Mouse (Mus musculus) liver, postnatal 0 days (tissue): ENCODE results near the gene Cdk14. TPM values are rescaled to one million over a fixed set of nuclear protein-coding genes. Genes with fewer than 3 reads are reported as not detected.

Experiments used
- ATAC-seq: fragments of 200-750 bp; cut with Nextera tagmentation; 2 replicates; pipeline ENCODE4 v1.8.0; 2017; ENCODE audit warnings: mild to moderate bottlenecking, moderate library complexity
- DNase-seq: peaks from one replicate; pipeline ENCODE4 v3.0.0-alpha.2; 2016
- H3K27ac ChIP-seq: fragments of 300-500 bp; sonication (generic); 2 replicates; pipeline ENCODE4 v1.5.1; 2014; ENCODE audit warnings: antibody characterized with exemption, moderate library complexity, mild to moderate bottlenecking, low read depth
- H3K27me3 ChIP-seq: fragments of 300-500 bp; sonication (generic); 2 replicates; pipeline ENCODE4 v1.6.1; 2014; ENCODE audit warnings: low read length, control low read depth, mixed read lengths; ENCODE audit not compliant: insufficient read depth
- H3K36me3 ChIP-seq: fragments of 300-500 bp; sonication (generic); replicated peaks from 2 replicates; pipeline ENCODE4 v1.6.1; 2014; ENCODE audit warnings: mild to moderate bottlenecking, control low read depth, low read length, moderate library complexity, mixed read lengths; ENCODE audit not compliant: insufficient read depth
- H3K4me1 ChIP-seq: fragments of 300-500 bp; sonication (generic); 2 replicates; pipeline ENCODE4 v1.6.1; 2014; ENCODE audit warnings: antibody characterized with exemption, mild to moderate bottlenecking, control low read depth; ENCODE audit not compliant: insufficient read depth
- H3K4me2 ChIP-seq: fragments of 300-500 bp; sonication (generic); 2 replicates; pipeline ENCODE4 v1.6.1; 2014; ENCODE audit warnings: low read depth, mild to moderate bottlenecking, low read length, moderate library complexity, mixed read lengths
- H3K4me3 ChIP-seq: fragments of 300-500 bp; sonication (generic); 2 replicates; pipeline ENCODE4 v1.5.1; 2014; ENCODE audit warnings: low read depth, low read length
- H3K9ac ChIP-seq: fragments of 300-500 bp; sonication (generic); replicated peaks from 2 replicates; pipeline ENCODE4 v1.6.1; 2014; ENCODE audit warnings: mild to moderate bottlenecking, moderate library complexity
- H3K9me3 ChIP-seq: fragments of 300-500 bp; sonication (generic); 2 replicates; pipeline ENCODE4 v1.6.1; 2016; ENCODE audit warnings: mild to moderate bottlenecking, control low read depth, low read length, mixed read lengths
- CTCF ChIP-seq: sonication (generic); IDR thresholded peaks from 2 replicates; pipeline ENCODE4 v1.5.1; 2016; ENCODE audit warnings: antibody characterized with exemption, low read depth
- EP300 ChIP-seq: IDR thresholded peaks from 2 replicates; pipeline ENCODE4 v1.6.1; 2016; ENCODE audit warnings: antibody characterized with exemption, low read depth, mild to moderate bottlenecking
- WGBS: fragments of 180-500 bp; shearing (Covaris S2); extraction: QIAGEN DNeasy Blood & Tissue Kit; methylation state at CpG from one replicate; pipeline ENCODE4 v1.1.7; 2014; ENCODE audit not compliant: insufficient replicate concordance; 5-methylcytosine and 5-hydroxymethylcytosine counted together
- polyA plus RNA-seq: library from polyadenylated mRNA; unstranded; fragments of >200 nt; fragmentation: Nextera tagmentation; extraction: Ambion mirVana; gene quantifications from 2 replicates; pipeline ENCODE4 v1.2.1, GENCODE M21; 2015

Cdk14 gene
- polyA plus RNA-seq, 1 experiment from 2014 or later, result 1.1 TPM

DNA sequence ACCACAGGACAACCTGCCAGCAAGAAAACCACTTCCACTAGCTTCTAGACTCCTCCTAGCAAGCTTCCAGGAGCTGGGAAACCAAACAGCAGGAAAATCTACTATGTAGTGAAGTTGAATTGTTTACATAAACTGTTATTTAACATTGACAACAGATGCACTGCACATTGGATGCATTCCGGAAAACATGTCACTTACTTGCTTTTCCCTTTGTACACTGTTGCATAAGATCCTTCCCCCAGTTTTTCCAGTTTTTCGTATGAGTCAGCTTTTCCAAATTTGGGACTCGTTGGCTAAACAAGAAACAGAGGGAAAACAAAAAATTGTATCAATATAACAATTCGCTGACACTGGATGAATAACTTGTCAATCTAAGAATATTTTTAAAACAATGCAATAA lies 193.1 kb downstream of the Cdk14 start:
- WGBS, result 73% methylated on average over 4 of the region's 4 CpGs
- H3K9me3 ChIP-seq, result no peaks in the 10 kb centered on the region
- H3K4me3 ChIP-seq, result no peak overlapping the region
- H3K4me1 ChIP-seq, result no peaks in the 10 kb centered on the region
- TF ChIP-seq EP300 (no peak), CTCF (no peak)
- H3K36me3 ChIP-seq, result no peaks in the 10 kb centered on the region
- no peak for ATAC-seq
- no peak overlapping the region for H3K9ac ChIP-seq
- no peaks in the 10 kb centered on the region for H3K27me3 ChIP-seq
- H3K27ac ChIP-seq, result no peak overlapping the region
- no peak overlapping the region for H3K4me2 ChIP-seq
- DNase-seq, result no peak

DNA sequence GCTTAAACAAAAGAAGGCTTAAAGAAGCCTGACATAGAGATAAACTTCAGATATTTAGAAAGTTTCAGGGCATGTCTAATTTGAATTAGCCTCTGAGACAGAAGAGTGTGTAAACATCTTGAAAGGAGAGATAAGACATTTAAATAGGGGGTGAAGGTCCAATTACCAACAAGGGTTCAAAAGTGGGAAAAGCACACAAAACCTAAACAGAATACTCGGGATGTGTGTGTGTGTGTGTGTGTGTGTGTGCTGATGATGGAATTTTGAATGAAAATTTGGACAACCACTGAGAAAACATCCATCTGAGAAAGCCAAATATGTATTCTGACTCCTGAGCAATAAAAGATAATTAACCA lies 208.4 kb downstream of the Cdk14 start:
- Histone ChIP-seq H3K4me3 (no peak overlapping the region), H3K27me3 (no peaks in the 10 kb centered on the region), H3K9me3 (no peaks in the 10 kb centered on the region), H3K27ac (no peak overlapping the region), H3K9ac (no peak overlapping the region), H3K4me1 (peaks cover 3% of the 10 kb centered on the region; the same call in 1 of the 2 replicates), H3K36me3 (no peaks in the 10 kb centered on the region), H3K4me2 (no peak overlapping the region)
- ATAC-seq (no peak), DNase-seq (no peak)
- TF ChIP-seq CTCF (no peak), EP300 (no peak)
- WGBS, result 33% methylated on average over 1 of the region's 1 CpGs

DNA sequence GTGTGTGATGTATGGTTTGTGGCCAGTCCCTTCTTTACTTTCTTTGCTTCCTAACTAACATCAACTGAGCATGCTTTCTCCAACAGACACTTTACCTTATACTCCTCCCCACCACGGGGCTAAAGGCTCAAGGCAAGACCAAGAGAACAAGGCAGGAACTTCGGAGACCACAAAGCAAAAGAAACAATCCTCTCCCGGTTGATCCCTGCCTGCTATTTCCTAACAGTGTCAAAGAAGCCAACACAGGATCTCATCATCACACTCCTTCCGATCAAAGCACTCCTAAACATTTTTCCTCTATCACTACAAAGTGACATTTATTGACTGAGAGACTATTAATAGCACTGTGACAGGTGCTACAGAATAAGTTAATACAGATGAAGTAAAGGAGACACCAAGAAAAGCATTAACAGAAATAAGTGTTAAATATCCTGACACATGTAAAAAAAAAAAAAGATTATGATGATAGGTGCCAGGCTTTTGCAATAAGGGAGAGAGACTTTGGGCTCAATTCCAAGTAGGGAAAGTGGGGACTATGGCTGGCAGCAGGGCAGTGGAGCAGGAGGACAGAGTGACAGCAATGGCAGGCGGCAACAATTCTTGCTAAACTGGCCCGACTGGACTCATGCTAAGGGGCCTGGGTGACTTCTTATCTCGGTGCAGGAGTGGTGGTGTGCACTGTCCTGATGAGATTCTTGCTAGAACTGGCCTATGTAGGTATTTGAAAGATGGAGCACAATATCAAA lies 208.9 kb downstream of the Cdk14 start:
- Histone ChIP-seq H3K9me3 (no peaks in the 10 kb centered on the region), H3K4me2 (no peak overlapping the region), H3K4me3 (no peak overlapping the region), H3K36me3 (no peaks in the 10 kb centered on the region), H3K27ac (no peak overlapping the region), H3K27me3 (no peaks in the 10 kb centered on the region), H3K4me1 (peaks cover 3% of the 10 kb centered on the region; the same call in 1 of the 2 replicates), H3K9ac (no peak overlapping the region)
- no peak for TF ChIP-seq CTCF
- TF ChIP-seq EP300, result no peak
- ATAC-seq (peak; percentile 67), DNase-seq (no peak)
- WGBS, result 37% methylated on average over 7 of the region's 7 CpGs

DNA sequence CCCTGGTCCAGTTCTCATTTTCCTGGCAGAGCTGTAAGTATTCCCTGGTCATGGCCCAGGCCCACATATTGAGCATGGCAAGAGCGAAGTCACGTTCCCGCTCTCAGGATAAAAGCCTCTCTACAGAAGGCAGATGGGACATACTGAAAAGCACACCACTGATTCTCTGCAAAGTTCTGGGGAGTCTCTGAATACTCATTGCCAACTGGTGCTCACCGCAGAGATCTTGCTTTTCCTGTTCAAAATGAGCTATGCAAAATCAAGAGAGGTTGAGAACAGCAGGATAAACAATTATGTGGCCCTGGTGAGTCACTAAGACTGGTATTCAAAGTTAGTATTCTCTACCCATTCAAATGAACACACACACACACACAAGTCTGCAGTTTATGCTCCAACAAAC lies 212.1 kb downstream of the Cdk14 start:
- TF ChIP-seq CTCF (no peak), EP300 (no peak)
- Histone ChIP-seq H3K9ac (no peak overlapping the region), H3K4me3 (no peak overlapping the region), H3K27ac (no peak overlapping the region), H3K4me1 (peaks cover 3% of the 10 kb centered on the region; the same call in 1 of the 2 replicates), H3K36me3 (no peaks in the 10 kb centered on the region), H3K27me3 (no peaks in the 10 kb centered on the region), H3K9me3 (no peaks in the 10 kb centered on the region), H3K4me2 (no peak overlapping the region)
- DNase-seq, result no peak
- ATAC-seq, result no peak
- WGBS, result 80% methylated on average over 4 of the region's 4 CpGs

DNA sequence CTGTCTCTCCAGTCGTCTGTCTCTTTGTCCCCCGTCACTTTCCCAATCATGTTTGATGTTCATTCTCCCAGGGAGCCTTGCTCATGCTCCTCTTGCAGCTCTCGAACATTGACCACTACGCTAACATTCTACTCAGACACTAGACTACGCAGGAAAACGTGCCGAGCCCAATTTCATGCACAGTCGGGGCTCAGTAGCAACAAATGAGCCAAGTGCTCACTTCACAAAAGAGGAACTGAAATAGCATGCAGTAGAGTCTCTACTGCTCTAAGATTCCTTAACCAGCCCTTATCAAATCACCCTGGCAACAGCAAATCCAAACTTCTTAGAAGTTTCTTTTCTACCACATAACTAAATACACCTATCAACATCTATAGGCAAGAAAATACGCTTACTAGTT lies 214.1 kb downstream of the Cdk14 start:
- Histone ChIP-seq H3K4me2 (no peak overlapping the region), H3K4me1 (no peaks in the 10 kb centered on the region), H3K9me3 (no peaks in the 10 kb centered on the region), H3K9ac (no peak overlapping the region), H3K4me3 (no peak overlapping the region), H3K27me3 (no peaks in the 10 kb centered on the region), H3K36me3 (no peaks in the 10 kb centered on the region), H3K27ac (no peak overlapping the region)
- no peak for DNase-seq
- TF ChIP-seq EP300 (no peak), CTCF (no peak)
- WGBS, result 66% methylated on average over 9 of the region's 9 CpGs
- no peak for ATAC-seq

DNA sequence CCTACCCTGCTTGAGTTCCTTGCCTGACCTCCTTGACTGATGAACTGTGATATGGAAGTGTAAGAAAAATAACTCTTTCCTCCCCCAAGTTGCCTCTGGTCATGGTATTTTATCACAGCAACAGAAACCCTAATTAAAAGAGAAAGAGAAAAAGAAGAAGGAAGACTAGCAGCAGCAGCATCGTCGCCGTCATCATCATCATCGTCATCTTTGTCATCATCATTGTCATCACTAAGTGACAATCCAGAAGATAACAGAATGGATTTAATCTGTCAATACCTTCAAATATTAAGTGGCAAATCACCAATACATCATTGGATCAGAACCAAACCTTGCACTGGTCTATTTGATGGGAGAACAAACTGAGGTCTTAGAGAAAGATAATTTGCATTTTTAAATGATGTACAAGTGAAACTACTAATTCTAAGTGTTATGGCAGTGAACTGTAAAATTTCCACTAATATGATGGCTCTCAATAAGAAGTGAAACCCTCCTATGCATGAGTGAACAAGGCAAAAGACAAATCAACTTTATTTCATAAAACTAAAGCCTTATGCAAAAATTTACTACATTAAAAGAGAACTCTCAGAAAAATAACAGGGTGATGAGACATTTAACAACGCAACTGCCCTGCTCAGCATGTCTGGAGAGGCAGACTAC lies 225.4 kb downstream of the Cdk14 start:
- Histone ChIP-seq H3K9ac (no peak overlapping the region), H3K27ac (no peak overlapping the region), H3K4me1 (0 out of 2 replicates have a peak, but pooled peaks cover 4% of the 10 kb centered on the region), H3K36me3 (no peaks in the 10 kb centered on the region), H3K27me3 (no peaks in the 10 kb centered on the region), H3K9me3 (no peaks in the 10 kb centered on the region), H3K4me2 (no peak overlapping the region), H3K4me3 (no peak overlapping the region)
- DNase-seq (no peak), ATAC-seq (no peak)
- 90% methylated on average over 5 of the region's 5 CpGs for WGBS
- TF ChIP-seq EP300, result no peak
- TF ChIP-seq CTCF, result no peak
